Mouse (Mus musculus) embryonic fibroblast, embryonic 13.5 days (primary cell): Measurements from ENCODE around the gene Kazald1.

Experiments used
- CTCF ChIP-seq: IDR thresholded peaks from 2 replicates; pipeline ENCODE4 v1.5.1; 2011; ENCODE audit warnings: mild to moderate bottlenecking, control low read depth, low read length, moderate library complexity, borderline replicate concordance; ENCODE audit not compliant: insufficient read depth
- POLR2A ChIP-seq: IDR thresholded peaks from 2 replicates; pipeline ENCODE4 v1.6.1; 2011; ENCODE audit warnings: low read depth, mild to moderate bottlenecking, control low read depth, low read length, moderate library complexity

- TF ChIP-seq CTCF (no peak), POLR2A (no peak)
Observed at GRCm38 (mm10) chr19:45044389-45044927, 30.6 kb upstream of the Kazald1 start.
